29 mouse cellular contexts compared by ENCODE assay signal in the genomic region with DNA sequence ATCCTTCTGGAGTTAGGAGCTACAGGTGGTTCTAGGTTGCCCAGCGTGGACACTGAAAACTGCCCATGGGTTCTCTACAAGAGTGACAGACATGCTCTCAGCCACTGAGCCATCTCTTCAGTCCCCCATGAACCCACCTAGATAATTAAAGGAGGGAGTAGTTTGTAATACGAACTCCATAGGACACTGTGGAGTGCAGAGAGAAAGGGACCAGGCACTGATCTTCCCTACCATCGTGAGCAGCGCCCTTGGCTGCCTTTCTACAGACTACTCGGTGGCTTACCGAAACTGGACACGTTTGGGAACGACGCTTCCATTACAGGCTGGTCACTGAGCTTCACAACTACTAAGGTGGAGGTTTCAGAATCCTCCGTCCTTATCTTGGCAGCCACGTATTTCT. TPM values are rescaled to one million over a fixed set of nuclear protein-coding genes. Genes with fewer than 3 reads are reported as not detected.
"Had no signal": no experiment of that assay in that cellular context is flagged by ENCODE, and none has a peak within 500 bp of the region (broad histone marks: within the 10 kb centered on the region; RNA-seq: fewer than 3 reads in every experiment).

No protein-coding gene starts in this region.

- H3K27ac ChIP-seq: embryonic facial prominence, embryonic 10.5 days; embryonic facial prominence, embryonic 12.5 days; embryonic facial prominence, embryonic 13.5 days; embryonic facial prominence, embryonic 15.5 days; forebrain, embryonic 10.5 days; forebrain, embryonic 12.5 days; forebrain, embryonic 13.5 days; forebrain, embryonic 15.5 days; gastrocnemius, adult 2 months; heart, adult 2 months had no signal

- H3K9me3 ChIP-seq: embryonic facial prominence, embryonic 10.5 days; embryonic facial prominence, embryonic 12.5 days; embryonic facial prominence, embryonic 13.5 days; embryonic facial prominence, embryonic 15.5 days; forebrain, embryonic 10.5 days; forebrain, embryonic 12.5 days; forebrain, embryonic 13.5 days; forebrain, embryonic 15.5 days had no signal

- H3K4me3 ChIP-seq: embryonic facial prominence, embryonic 10.5 days; embryonic facial prominence, embryonic 12.5 days; embryonic facial prominence, embryonic 13.5 days; embryonic facial prominence, embryonic 15.5 days; erythroblast, embryonic 14.5 days; forebrain, embryonic 10.5 days; forebrain, embryonic 12.5 days; forebrain, embryonic 13.5 days; forebrain, embryonic 15.5 days; gastrocnemius, adult 2 months; heart, adult 2 months had no signal

- H3K27me3 ChIP-seq: embryonic facial prominence, embryonic 12.5 days; embryonic facial prominence, embryonic 13.5 days; embryonic facial prominence, embryonic 15.5 days; forebrain, embryonic 12.5 days; forebrain, embryonic 13.5 days; forebrain, embryonic 15.5 days had no signal

- H3K4me2 ChIP-seq: embryonic facial prominence, embryonic 12.5 days; embryonic facial prominence, embryonic 13.5 days; embryonic facial prominence, embryonic 15.5 days; forebrain, embryonic 12.5 days; forebrain, embryonic 13.5 days; forebrain, embryonic 15.5 days had no signal

- DNase-seq: cerebellum, adult 2 months; cerebellum, adult 8-10 months; cerebellum, adult 9-10 months; cerebellum, adult 9-11 months; cerebellum, postnatal 10 days; cerebellum, postnatal 14 days; cerebellum, postnatal 25 days; cerebellum, postnatal 36 days; embryo, embryonic 11 days; forebrain, postnatal 0 days; gastrocnemius, adult 2 months; gastrocnemius, postnatal 10 days; gastrocnemius, postnatal 14 days; gastrocnemius, postnatal 25 days; gastrocnemius, postnatal 36 days had no signal

- H3K4me1 ChIP-seq: embryonic facial prominence, embryonic 10.5 days; embryonic facial prominence, embryonic 12.5 days; embryonic facial prominence, embryonic 13.5 days; embryonic facial prominence, embryonic 15.5 days; forebrain, embryonic 12.5 days; forebrain, embryonic 13.5 days; forebrain, embryonic 15.5 days had no signal

- ATAC-seq: forebrain, embryonic 13.5 days; forebrain, embryonic 14.5 days; forebrain, embryonic 15.5 days; forebrain, embryonic 16.5 days; forebrain, postnatal 0 days had no signal

- H3K9ac ChIP-seq: embryonic facial prominence, embryonic 12.5 days; embryonic facial prominence, embryonic 13.5 days; embryonic facial prominence, embryonic 15.5 days; forebrain, embryonic 12.5 days; forebrain, embryonic 13.5 days; forebrain, embryonic 15.5 days; forebrain, postnatal 0 days had no signal

RNA-seq across cellular contexts. Expression of a gene that starts 52.6 kb away (rescaled TPM):
- total RNA-seq: common myeloid progenitor, adult 5-6 weeks; gastrocnemius, adult 2 months; gastrocnemius, adult 8-10 months; gastrocnemius, postnatal 14 days; gastrocnemius, postnatal 36 days had no signal
- polyA plus RNA-seq: erythroblast, embryonic 14.5 days had no signal
